Mouse (Mus musculus) ES-E14 (cell line): Measurements from ENCODE around the gene Plpp7.

Experiments used
- CHD2 ChIP-seq: IDR thresholded peaks from 2 replicates; pipeline ENCODE4 v1.6.1; 2014; ENCODE audit warnings: mild to moderate bottlenecking, low read depth, low read length, inconsistent platforms
- HCFC1 ChIP-seq: IDR thresholded peaks from 2 replicates; pipeline ENCODE4 v1.6.1; 2012; ENCODE audit warnings: low read length, inconsistent platforms, borderline replicate concordance; ENCODE audit not compliant: insufficient read depth
- MAFK ChIP-seq: IDR thresholded peaks from 2 replicates; pipeline ENCODE4 v1.6.1; 2014; ENCODE audit warnings: mild to moderate bottlenecking, low read depth, low read length, inconsistent platforms; ENCODE audit not compliant: insufficient read depth
- ZC3H11A ChIP-seq: IDR thresholded peaks from 2 replicates; pipeline ENCODE4 v1.6.1; 2012; ENCODE audit warnings: low read depth, mild to moderate bottlenecking, inconsistent platforms, low read length, borderline replicate concordance
- ZNF384 ChIP-seq: IDR thresholded peaks from 2 replicates; pipeline ENCODE4 v1.6.1; 2012; ENCODE audit warnings: low read depth, low read length, inconsistent platforms

- TF ChIP-seq MAFK: no peak
- TF ChIP-seq ZC3H11A: no peak
- TF ChIP-seq CHD2: no peak
- no peak for TF ChIP-seq HCFC1
- no peak for TF ChIP-seq ZNF384
Measured at GRCm38 (mm10) chr2:32064913-32065312, 30.4 kb upstream of the Plpp7 start.
